Mouse (Mus musculus) embryo, embryonic 11.5 days (tissue): ENCODE measurements around the gene Smim22.

Experiments used
- DNase-seq: peaks from one replicate; pipeline ENCODE4 v3.0.0-alpha.2; 2012; ENCODE audit warnings: low read depth, low spot score

Gene Smim22

GRCm38 (mm10) chr16:5007067-5007466, at the start of gene Smim22:
Gene Smim22, plus strand, starts transcription at chr16:5007288.
- no peak for DNase-seq

- DNase-seq: no peak
Measured at GRCm38 (mm10) chr16:4957446-4957845, 49.6 kb upstream of the Smim22 start.

GRCm38 (mm10) chr16:4960260-4960659, 46.8 kb upstream of the Smim22 start:
- DNase-seq: no peak

GRCm38 (mm10) chr16:4963346-4963745, 43.7 kb upstream of the Smim22 start:
- no peak for DNase-seq

GRCm38 (mm10) chr16:4963797-4964709, 43.0 kb upstream of the Smim22 start, which contains the start of gene Anks3:
Gene Anks3, minus strand, starts transcription at chr16:4964205.
- DNase-seq: peak; percentile 84

DNA sequence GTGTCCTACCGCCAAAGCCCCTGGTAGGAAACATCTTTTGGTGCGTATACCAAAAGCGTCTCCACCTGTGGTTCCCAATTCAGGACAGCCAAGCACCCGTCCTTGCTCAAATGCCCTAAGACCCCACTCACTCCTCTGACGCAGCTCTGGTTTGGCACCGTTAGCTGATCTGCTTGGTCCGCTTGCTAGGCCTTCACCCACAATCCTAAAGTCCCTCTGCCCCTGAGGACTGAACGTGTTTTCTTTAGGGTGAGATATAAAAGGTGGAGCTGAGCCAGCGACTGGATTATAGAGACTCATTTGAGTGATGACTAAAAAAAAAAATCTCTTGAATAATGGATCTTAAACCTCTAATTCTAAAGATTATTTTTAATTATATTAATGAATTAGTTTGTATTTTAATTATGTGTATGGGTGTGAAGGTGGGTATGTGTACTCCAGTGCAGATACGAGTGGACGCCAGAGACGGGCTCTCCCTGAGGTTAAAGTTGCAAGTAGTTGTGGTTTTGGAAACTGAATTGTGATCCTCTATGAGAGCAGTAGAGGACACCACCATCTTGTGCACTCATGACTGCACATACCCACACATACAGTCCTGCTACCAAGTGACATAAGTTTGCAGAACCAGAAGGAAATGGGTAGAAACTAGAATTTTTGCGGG, 42.2 kb upstream of the Smim22 start:
- peak; percentile 5 for DNase-seq

- DNase-seq: no peak
Measured at GRCm38 (mm10) chr16:4965392-4966129, 41.5 kb upstream of the Smim22 start.

DNA sequence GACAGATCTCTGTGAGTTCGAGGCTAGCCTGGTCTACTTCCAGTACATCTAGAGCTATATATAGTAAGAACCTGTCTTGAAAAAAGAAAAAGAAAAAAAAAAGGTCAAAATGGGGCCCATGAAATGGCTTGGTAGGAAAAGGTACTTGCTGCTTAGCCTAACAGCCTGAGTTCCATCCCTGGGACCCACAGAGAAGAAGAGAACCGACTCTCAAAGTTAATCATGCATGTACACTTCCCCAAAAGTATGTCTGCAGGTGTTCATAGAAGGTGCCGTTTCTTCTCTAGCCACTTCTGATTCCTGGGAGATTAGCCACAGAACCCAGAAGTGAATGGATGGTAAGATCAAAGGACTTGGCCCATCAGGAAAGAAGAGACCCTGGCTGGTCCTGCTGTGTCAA, 38.7 kb upstream of the Smim22 start:
- DNase-seq: no peak

- no peak for DNase-seq
Measured at GRCm38 (mm10) chr16:4969055-4969843, 37.8 kb upstream of the Smim22 start.

DNA sequence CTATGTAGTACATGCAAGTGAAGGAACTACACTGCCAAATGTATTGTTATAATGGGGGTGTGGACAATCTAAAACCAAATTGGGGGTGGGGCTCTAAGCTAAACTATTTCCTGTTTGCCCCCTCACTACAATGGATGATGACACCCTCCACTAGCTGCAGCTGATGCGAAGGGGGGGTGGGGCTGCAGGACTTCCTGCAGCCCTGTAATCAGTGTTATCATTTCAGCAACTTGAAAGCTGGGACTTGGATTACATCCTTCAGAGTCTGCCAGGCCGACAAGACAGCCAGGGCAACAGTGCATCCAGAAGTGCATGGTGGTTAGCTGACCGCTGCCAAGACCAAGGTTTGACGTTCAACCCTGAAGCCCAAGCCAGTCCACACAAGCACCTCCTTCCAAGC, 35.5 kb upstream of the Smim22 start:
- no peak for DNase-seq

GRCm38 (mm10) chr16:4974521-4974920, 32.6 kb upstream of the Smim22 start:
- DNase-seq: no peak

- no peak for DNase-seq
Measured at GRCm38 (mm10) chr16:4976180-4976579, 30.9 kb upstream of the Smim22 start.

DNA sequence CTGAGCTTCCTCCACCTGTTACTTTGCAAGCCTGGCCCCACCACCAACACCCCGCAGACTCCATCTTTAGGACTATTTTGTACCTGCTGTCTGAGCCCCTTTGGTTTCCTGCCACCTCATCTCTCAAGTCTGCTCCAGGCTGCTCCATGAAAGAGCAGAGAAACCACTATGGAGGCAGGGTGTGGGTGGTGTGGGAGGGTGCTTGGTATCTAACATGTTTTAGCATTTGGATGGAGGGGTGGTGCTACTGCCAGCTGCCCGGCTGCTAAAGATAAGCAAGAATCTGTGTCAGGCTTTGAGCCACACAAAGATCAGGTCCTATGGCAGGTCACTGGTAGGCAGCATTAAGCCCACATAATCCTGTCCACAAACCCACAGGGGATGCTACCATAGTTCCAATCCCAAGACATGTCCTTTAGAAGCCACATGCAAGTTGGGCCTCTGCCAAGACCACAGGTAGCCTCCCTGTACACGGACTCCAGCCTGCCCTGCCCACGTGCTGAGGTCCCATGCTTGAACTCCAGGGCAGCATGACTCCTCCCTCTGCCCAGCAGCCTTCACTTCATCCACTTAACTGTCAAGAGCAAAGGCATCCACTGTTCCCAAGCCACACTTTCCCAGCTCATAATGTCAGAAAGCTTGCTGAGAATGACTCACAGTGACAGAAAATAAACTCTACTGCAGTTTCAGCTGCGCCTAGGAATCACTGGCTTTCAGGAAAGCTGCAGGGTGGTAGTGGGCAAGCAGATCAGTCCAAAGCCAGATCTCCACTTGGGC, 28.6 kb upstream of the Smim22 start:
- no peak for DNase-seq

GRCm38 (mm10) chr16:4979755-4980380, 27.2 kb upstream of the Smim22 start:
- peak; percentile 20 for DNase-seq

DNA sequence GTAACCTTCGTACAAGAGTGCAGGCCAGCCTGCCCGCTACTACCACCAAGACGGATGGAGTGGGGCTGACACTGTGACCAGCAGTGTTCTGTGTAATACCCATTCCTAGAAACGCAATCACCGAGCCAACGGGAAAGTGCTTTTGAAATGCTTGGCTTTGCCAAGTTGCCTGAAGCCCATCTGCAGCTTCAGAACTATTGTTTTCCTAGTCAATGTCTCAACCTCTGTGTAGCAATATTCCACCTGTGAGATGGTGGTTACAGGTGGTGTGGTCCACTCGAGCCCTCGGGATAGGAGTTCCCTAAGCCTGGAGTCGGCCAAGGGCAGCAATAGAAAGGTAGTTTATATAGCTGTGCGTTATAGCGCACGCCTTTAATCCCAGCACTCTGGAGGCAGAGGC, 22.4 kb upstream of the Smim22 start:
- no peak for DNase-seq

- no peak for DNase-seq
Measured at GRCm38 (mm10) chr16:4993276-4993675, 13.8 kb upstream of the Smim22 start.

DNA sequence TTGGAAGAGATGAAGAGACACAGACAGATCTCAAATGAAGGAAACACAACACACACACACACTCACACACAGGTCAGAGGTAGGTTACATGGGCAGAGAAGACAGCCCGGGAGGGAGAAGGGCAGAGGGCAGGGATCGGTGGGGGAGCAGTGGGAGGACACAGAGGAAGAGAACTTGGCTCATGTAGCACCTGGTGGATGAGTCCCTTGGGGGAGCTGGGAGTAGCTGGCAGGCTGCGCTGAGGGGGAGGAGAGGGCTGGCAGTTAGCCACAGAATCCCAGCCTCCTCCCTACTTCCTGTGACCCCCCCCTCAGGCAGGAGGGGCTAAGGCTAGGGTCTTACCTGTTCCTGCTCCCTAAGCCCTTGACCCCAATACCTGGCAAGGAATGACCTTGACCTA, 9.5 kb upstream of the Smim22 start, which contains the start of gene Sept12:
Gene Sept12 (minus strand): TSS at position 300 of the 400 bp plus-strand sequence.
- DNase-seq: no peak

DNA sequence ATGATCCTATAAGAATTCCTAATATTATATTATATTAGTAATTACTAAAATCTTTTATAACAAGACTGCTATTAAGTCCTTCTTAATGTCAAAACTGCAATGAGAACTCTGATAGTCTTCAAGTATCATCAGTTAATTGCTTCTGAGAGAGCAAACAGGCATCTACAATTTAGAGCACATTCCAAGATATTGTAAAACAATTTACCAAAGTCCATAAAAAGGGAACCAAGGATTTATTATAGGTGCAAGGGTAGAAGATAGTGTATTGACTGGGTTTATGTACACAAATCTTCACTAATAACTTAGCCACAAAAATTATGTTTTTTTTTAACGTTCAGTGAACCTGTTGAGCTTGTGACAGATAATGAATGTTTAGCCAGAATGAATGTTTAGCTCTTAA, 8.1 kb upstream of the Smim22 start:
- no peak for DNase-seq

- DNase-seq: no peak
Measured at GRCm38 (mm10) chr16:5000611-5001010, 6.5 kb upstream of the Smim22 start.

- DNase-seq: no peak
Measured at GRCm38 (mm10) chr16:5007492-5007891, 404 bp downstream of the Smim22 start.
